Mouse (Mus musculus) myocyte (in vitro differentiated cells): ENCODE results near the gene Ten1.

Source experiments
- E2F4 ChIP-seq: IDR thresholded peaks from one replicate; pipeline ENCODE4 v1.6.1; 2011; ENCODE audit warnings: mild to moderate bottlenecking, control low read depth, moderate library complexity; ENCODE audit not compliant: insufficient read depth
- MYOG ChIP-seq, 3 experiments: IDR thresholded peaks; one replicate each; pipeline ENCODE4 v1.6.1; 2011; ENCODE audit warnings: control low read depth in 2 of 3, low read depth in 2 of 3, mild to moderate bottlenecking in 2 of 3; ENCODE audit not compliant: insufficient read length in 2 of 3, control insufficient read depth in 1 of 3, insufficient read depth in 1 of 3
- REST ChIP-seq: IDR thresholded peaks from one replicate; pipeline ENCODE4 v1.6.1; 2011; ENCODE audit warnings: mild to moderate bottlenecking, control low read depth, moderate library complexity; ENCODE audit not compliant: insufficient read depth, insufficient read length
- TCF3 ChIP-seq: IDR thresholded peaks from one replicate; pipeline ENCODE4 v1.6.1; 2011; ENCODE audit warnings: low read depth, control low read depth; ENCODE audit not compliant: insufficient read length

- no peak for TF ChIP-seq MYOG (IDR thresholded peaks at IDR 0.05; ENCODE audit: control insufficient read depth in 1 of 3, insufficient read depth in 1 of 3, insufficient read length in 2 of 3, low read depth in 2 of 3)
- TF ChIP-seq REST: no peak
- no peak for TF ChIP-seq TCF3
- TF ChIP-seq E2F4: no peak
These were observed 3.4 kb upstream of the Ten1 start for GRCm38 (mm10) chr11:116195252-116195651.
